Mouse (Mus musculus): ENCODE results near the gene Lbr. TPM values are rescaled to one million over a fixed set of nuclear protein-coding genes. Genes with fewer than 3 reads are reported as not detected.

The Lbr gene
- total RNA-seq (2021) (10 to 100 TPM; 23.6 to 24.7 TPM), polyA plus RNA-seq (2012; rRNA removed) (12.3 and 17.9 TPM in 2 replicates)
- long read RNA-seq, transcript Lbr-201 (14 exons, 3,510 nt): major isoform, 39 of 42 reads
- long read RNA-seq, partial matches to known transcripts: 0 of 42 reads
- long read RNA-seq, other reads (novel, unspliced or antisense): 3 of 42 reads

- intact Hi-C loops (cut with DNase I): loop anchor here (2.0 to 5.0 kb wide), 3 partner anchors 18 to 285 kb away; no protein-coding TSS in a partner anchor
- Histone ChIP-seq H3K4me1 (ENCODE audit: control insufficient read depth, insufficient read depth, low read length) (peaks cover 7% of the 10 kb centered on the region), H3K9ac (ENCODE audit: low read depth, low read length) (peak within 1 kb of the TSS; percentile 87), H3K27me3 (ENCODE audit: control insufficient read depth, insufficient read depth, low read length) (no peaks in the 10 kb centered on the region), H3K79me2 (replicated peaks; ENCODE audit: control insufficient read depth, insufficient read depth, low read length) (peaks cover 1% of the 10 kb centered on the region; the same call in 1 of the 2 replicates), H3K36me3 (ENCODE audit: control insufficient read depth, insufficient read depth, low read length) (peaks cover 4% of the 10 kb centered on the region; the same call in 1 of the 2 replicates), H3K4me3 (peak within 1 kb of the TSS; percentile 93), H3K27ac (peak within 1 kb of the TSS; percentile 96)
- peak in 1 of 2 experiments; percentile 39 for DNase-seq
- TF ChIP-seq CTCF (IDR thresholded peaks at IDR 0.05) (no peak), POLR2A (IDR thresholded peaks at IDR 0.05; ENCODE audit: insufficient read depth, low read depth, low read length) (no peak), EP300 (IDR thresholded peaks at IDR 0.05; ENCODE audit: insufficient read depth, low read depth, low read length) (no peak)
- WGBS: 3% methylated on average over 14 of the region's 14 CpGs
These were observed at the start of gene Lbr for GRCm38 (mm10) chr1:181842781-181843180. Lbr (minus strand) TSS chr1:181843046.

DNA sequence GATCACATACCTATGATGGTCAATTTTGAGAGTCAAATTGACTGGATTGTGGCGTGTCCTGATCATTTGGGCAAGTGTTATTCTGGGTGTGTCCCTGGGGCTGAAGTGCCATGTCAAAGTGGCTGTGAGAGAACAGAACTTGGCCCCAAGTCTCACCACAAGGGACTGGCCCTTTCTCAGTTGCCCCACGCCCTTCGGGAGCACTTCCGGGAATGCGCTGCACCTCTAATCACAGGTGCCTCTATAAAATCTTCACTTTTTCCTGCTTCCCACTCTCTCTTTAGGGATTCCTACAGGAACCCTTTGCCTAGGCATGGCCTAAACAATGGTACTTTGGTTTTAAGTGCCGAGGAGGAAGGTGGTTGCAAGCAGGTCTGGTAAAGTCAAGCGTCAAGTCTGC is 46.8 kb upstream of the Lbr start:
- Histone ChIP-seq H3K9ac (ENCODE audit: low read depth, low read length) (no peak overlapping the region), H3K27me3 (ENCODE audit: control insufficient read depth, insufficient read depth, low read length) (no peaks in the 10 kb centered on the region), H3K79me2 (replicated peaks; ENCODE audit: control insufficient read depth, insufficient read depth, low read length) (no peaks in the 10 kb centered on the region), H3K4me3 (no peak overlapping the region), H3K36me3 (ENCODE audit: control insufficient read depth, insufficient read depth, low read length) (no peaks in the 10 kb centered on the region), H3K27ac (no peak overlapping the region), H3K4me1 (ENCODE audit: control insufficient read depth, insufficient read depth, low read length) (no peaks in the 10 kb centered on the region; the same call in 1 of the 2 replicates)
- intact Hi-C loops (cut with DNase I): loop anchor here (1.0 kb wide), 1 partner anchor 226 kb away; no protein-coding TSS in a partner anchor
- no peak for DNase-seq
- WGBS: 81% methylated on average over 7 of the region's 7 CpGs
- TF ChIP-seq EP300 (IDR thresholded peaks at IDR 0.05; ENCODE audit: insufficient read depth, low read depth, low read length): no peak
- TF ChIP-seq CTCF (IDR thresholded peaks at IDR 0.05): no peak
- no peak for TF ChIP-seq POLR2A (IDR thresholded peaks at IDR 0.05; ENCODE audit: insufficient read depth, low read depth, low read length)

DNA sequence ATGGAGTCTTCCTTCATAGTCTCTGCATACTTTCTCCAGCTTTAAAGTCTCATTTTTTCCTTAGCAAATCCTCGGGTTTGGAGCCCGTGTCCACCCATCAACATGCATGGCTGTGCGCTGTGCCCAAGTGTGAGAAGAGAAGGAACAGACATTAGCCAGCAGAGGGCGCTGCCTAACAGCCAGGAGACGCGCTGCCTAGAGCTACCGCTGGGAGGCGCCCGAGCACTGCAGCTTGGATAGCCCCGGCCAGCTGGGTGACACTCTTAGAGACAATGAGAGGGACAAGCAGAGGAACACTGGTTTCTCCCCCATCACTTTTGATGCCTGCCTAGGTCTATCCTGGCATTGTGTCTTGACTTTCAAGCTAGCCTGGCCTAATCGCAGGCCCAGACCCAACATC is 46.0 kb upstream of the Lbr start:
- intact Hi-C loops (cut with DNase I): loop anchor here (1.0 kb wide), 2 partner anchors 226 to 252 kb away; no protein-coding TSS in a partner anchor
- 4% methylated on average over 11 of the region's 11 CpGs for WGBS

GRCm38 (mm10) chr1:181881532-181881931 is 38.7 kb upstream of the Lbr start:
- no peak overlapping the region for H3K27ac ChIP-seq
- TF ChIP-seq POLR2A (IDR thresholded peaks at IDR 0.05; ENCODE audit: insufficient read depth, low read depth, low read length) (no peak), EP300 (IDR thresholded peaks at IDR 0.05; ENCODE audit: insufficient read depth, low read depth, low read length) (peak; percentile 83; the same call in 1 of the 2 replicates), CTCF (IDR thresholded peaks at IDR 0.05) (peak; percentile 83)
- no peak overlapping the region for H3K4me3 ChIP-seq
- H3K4me1 ChIP-seq (ENCODE audit: control insufficient read depth, insufficient read depth, low read length): peaks cover 1% of the 10 kb centered on the region; the same call in 1 of the 2 replicates
- intact Hi-C loops (cut with DNase I): loop anchor here (1.0 to 5.0 kb wide), 3 partner anchors 39 to 153 kb away; partner anchors contain the start of gene Lbr
- H3K36me3 ChIP-seq (ENCODE audit: control insufficient read depth, insufficient read depth, low read length): no peaks in the 10 kb centered on the region
- H3K9ac ChIP-seq (ENCODE audit: low read depth, low read length): no peak overlapping the region
- WGBS: 18% methylated on average over 8 of the region's 8 CpGs
- no peaks in the 10 kb centered on the region for H3K79me2 ChIP-seq (replicated peaks; ENCODE audit: control insufficient read depth, insufficient read depth, low read length)
- H3K27me3 ChIP-seq (ENCODE audit: control insufficient read depth, insufficient read depth, low read length): no peaks in the 10 kb centered on the region
- peak; percentile 71 for DNase-seq

More for the DNA sequence above, 46.0 kb upstream of the Lbr start:
- no peak overlapping the region for H3K4me3 ChIP-seq
- no peaks in the 10 kb centered on the region for H3K79me2 ChIP-seq (replicated peaks; ENCODE audit: control insufficient read depth, insufficient read depth, low read length)
- no peaks in the 10 kb centered on the region for H3K27me3 ChIP-seq (ENCODE audit: control insufficient read depth, insufficient read depth, low read length)
- H3K27ac ChIP-seq: no peak overlapping the region
- H3K4me1 ChIP-seq (ENCODE audit: control insufficient read depth, insufficient read depth, low read length): no peaks in the 10 kb centered on the region; the same call in 1 of the 2 replicates
- DNase-seq: peak; percentile 87 to 95
- H3K36me3 ChIP-seq (ENCODE audit: control insufficient read depth, insufficient read depth, low read length): no peaks in the 10 kb centered on the region
- H3K9ac ChIP-seq (ENCODE audit: low read depth, low read length): no peak overlapping the region
- TF ChIP-seq EP300 (IDR thresholded peaks at IDR 0.05; ENCODE audit: insufficient read depth, low read depth, low read length) (peak; percentile 88), CTCF (IDR thresholded peaks at IDR 0.05) (no peak)

GRCm38 (mm10) chr1:181880752-181881325 is 38.0 kb upstream of the Lbr start:
- Histone ChIP-seq H3K79me2 (replicated peaks; ENCODE audit: control insufficient read depth, insufficient read depth, low read length) (no peaks in the 10 kb centered on the region), H3K36me3 (ENCODE audit: control insufficient read depth, insufficient read depth, low read length) (no peaks in the 10 kb centered on the region), H3K4me3 (no peak overlapping the region), H3K4me1 (ENCODE audit: control insufficient read depth, insufficient read depth, low read length) (peaks cover 1% of the 10 kb centered on the region; the same call in 1 of the 2 replicates), H3K27me3 (ENCODE audit: control insufficient read depth, insufficient read depth, low read length) (no peaks in the 10 kb centered on the region), H3K9ac (ENCODE audit: low read depth, low read length) (no peak overlapping the region), H3K27ac (no peak overlapping the region)
- WGBS: 64% methylated on average over 15 of the region's 15 CpGs
- TF ChIP-seq EP300 (IDR thresholded peaks at IDR 0.05; ENCODE audit: insufficient read depth, low read depth, low read length) (no peak), CTCF (IDR thresholded peaks at IDR 0.05) (peak; percentile 48)
- DNase-seq: no peak
- intact Hi-C loops (cut with DNase I): loop anchor here (1.0 to 5.0 kb wide), 3 partner anchors 39 to 153 kb away; partner anchors contain the start of gene Lbr

- intact Hi-C loops (cut with DNase I): no loop called here
- WGBS: 66% methylated on average over 5 of the region's 5 CpGs
These were observed 35.6 kb upstream of the Lbr start for GRCm38 (mm10) chr1:181878436-181878835.

More at GRCm38 (mm10) chr1:181878436-181878835, 35.6 kb upstream of the Lbr start:
- Histone ChIP-seq H3K27me3 (ENCODE audit: control insufficient read depth, insufficient read depth, low read length) (no peaks in the 10 kb centered on the region), H3K27ac (no peak overlapping the region), H3K4me3 (no peak overlapping the region), H3K79me2 (replicated peaks; ENCODE audit: control insufficient read depth, insufficient read depth, low read length) (no peaks in the 10 kb centered on the region), H3K4me1 (ENCODE audit: control insufficient read depth, insufficient read depth, low read length) (peaks cover 1% of the 10 kb centered on the region; the same call in 1 of the 2 replicates), H3K36me3 (ENCODE audit: control insufficient read depth, insufficient read depth, low read length) (no peaks in the 10 kb centered on the region), H3K9ac (ENCODE audit: low read depth, low read length) (no peak overlapping the region)
- TF ChIP-seq EP300 (IDR thresholded peaks at IDR 0.05; ENCODE audit: insufficient read depth, low read depth, low read length) (no peak), POLR2A (IDR thresholded peaks at IDR 0.05; ENCODE audit: insufficient read depth, low read depth, low read length) (no peak), CTCF (IDR thresholded peaks at IDR 0.05) (no peak)
- no peak for DNase-seq
